Mouse (Mus musculus): ENCODE data around the gene Echs1. TPM values are rescaled to one million over a fixed set of nuclear protein-coding genes. Genes with fewer than 3 reads are reported as not detected.

Gene Echs1
- total RNA-seq, 2 experiments from 2014 or later = 290 to 325 TPM

DNA sequence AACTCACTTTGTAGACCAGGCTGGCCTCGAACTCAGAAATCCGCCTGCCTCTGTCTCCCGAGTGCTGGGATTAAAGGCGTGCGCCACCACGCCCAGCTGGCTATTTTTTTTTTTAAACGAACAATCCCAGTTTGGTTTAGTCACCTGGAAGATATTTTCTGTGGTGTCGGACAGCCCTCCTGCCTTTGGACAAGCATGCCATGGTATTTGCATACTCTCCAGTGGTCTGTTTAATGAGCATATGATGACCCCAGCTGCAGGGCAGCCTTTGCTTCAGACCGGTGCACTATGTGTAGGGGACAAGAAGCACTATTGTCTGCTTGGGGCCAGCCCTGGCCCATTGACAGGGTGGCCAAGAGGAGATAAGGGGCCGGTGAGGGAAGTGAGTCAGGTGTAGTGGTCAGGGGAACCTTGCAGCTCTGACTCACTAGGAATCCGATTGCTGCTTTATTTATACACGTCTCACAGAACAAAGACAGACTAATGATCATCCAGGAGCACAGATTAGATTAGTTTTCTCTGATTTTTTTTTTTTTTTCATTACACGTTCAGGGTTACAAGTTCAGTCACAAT lies 5.1 kb upstream of the Echs1 start:
- DNase-seq (ENCODE audit: low spot score in 2 of 2) = no peak

- no peak for DNase-seq (ENCODE audit: low spot score in 2 of 2)
These were observed 4.2 kb upstream of the Echs1 start for GRCm38 (mm10) chr7:140120484-140120883.

DNA sequence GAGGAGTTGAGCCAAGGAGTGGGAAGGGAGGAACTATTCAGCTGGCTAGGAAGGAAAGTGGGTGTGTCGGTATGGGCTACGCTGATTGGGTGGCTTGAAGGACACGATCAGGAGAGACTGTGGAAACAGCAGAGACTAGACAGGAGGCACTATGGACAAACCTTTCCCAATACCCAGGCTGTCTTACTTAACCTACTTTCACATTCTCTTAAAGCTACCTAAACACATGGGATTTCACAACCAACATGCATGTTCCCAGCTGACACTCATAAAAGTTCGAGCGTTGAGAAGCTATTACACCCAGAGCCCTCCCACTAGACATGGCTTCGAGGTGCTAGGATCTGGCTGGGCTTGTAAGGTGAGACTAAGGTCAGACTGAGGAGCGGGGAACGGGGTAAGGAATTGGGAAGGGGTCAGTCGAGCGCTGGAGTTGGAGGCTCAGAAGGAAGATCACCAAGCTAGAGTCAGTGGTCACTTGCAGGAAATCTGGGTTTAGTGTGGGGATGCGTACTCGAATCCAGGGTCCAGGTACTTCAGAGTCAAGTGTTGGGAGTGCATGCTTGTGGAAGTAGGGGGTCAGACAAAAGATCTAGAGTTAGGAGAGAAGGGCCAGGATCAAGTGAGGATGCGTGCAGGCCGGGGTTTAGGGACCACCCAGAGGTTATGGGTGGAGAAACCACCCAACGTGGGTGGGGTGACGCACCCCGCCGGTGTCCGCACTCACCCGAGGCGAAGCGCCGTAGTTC lies 520 bp downstream of the Echs1 start, which contains the start of gene Paox:
TSS of gene Paox (plus strand) at position 217 of the 746 bp plus-strand sequence.
- DNase-seq (ENCODE audit: low spot score in 2 of 2) = no peak

GRCm38 (mm10) chr7:140111943-140112342 lies 4.3 kb downstream of the Echs1 start:
- no peak for DNase-seq (ENCODE audit: low spot score in 2 of 2)

GRCm38 (mm10) chr7:140104009-140104408 lies 12.3 kb downstream of the Echs1 start:
- no peak for DNase-seq (ENCODE audit: low spot score in 2 of 2)

GRCm38 (mm10) chr7:140101993-140102860 lies 14.0 kb downstream of the Echs1 start, which contains the start of gene Fuom:
TSS of gene Fuom (minus strand) at chr7:140102441.
- DNase-seq (ENCODE audit: low spot score in 2 of 2) = peak; percentile 76 to 88

DNA sequence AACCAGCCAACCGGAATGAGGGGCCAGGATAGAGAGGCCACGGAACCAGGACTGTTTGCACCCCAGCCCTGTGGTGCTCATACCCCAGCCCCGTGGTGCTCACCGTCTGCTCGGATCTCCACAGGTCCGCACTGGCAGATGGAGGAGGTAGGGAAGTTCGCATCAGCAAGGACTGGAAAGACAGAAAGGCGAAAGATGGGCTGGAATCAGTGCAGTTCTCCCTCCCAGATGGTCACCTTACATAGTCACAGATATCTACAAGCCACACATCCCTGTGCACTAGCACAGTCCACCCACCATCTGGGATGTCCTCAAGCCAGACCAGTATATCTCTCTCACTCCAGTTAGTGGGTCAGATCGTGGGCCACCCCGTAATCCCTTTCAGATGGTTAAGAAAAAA lies 14.8 kb downstream of the Echs1 start:
- no peak for DNase-seq (ENCODE audit: low spot score in 2 of 2)

- DNase-seq (ENCODE audit: low spot score in 2 of 2) = no peak
These were observed 17.8 kb downstream of the Echs1 start for GRCm38 (mm10) chr7:140098466-140098865.

DNA sequence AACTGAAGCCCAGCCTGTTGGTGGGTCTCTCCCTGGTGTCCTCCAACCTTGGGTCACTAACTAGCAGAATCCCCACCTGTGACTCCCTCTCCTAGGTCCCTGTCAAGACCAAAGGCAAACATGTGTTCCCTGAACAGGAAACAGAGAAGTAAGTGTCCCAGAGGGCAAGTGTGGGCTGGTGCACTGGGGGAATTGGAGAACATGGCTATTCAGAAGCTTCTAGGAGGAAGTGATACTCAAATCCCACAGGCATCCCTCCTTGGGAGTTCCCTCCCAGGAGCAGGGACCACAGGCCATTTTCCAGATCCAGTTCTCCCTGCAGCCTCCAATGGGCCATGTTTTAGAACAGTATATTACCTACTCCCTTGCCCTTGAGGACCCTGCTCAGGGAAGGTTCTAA lies 20.2 kb downstream of the Echs1 start:
- DNase-seq (ENCODE audit: low spot score in 2 of 2) = no peak

- no peak for DNase-seq (ENCODE audit: low spot score in 2 of 2)
These were observed 20.7 kb downstream of the Echs1 start for GRCm38 (mm10) chr7:140095556-140095955.

- DNase-seq (ENCODE audit: low spot score in 2 of 2) = no peak
These were observed 21.3 kb downstream of the Echs1 start for GRCm38 (mm10) chr7:140094954-140095353.

GRCm38 (mm10) chr7:140092924-140093528 lies 23.2 kb downstream of the Echs1 start, which contains the start of gene Prap1:
TSS of gene Prap1 (plus strand) at chr7:140093395.
- no peak for DNase-seq (ENCODE audit: low spot score in 2 of 2)

DNA sequence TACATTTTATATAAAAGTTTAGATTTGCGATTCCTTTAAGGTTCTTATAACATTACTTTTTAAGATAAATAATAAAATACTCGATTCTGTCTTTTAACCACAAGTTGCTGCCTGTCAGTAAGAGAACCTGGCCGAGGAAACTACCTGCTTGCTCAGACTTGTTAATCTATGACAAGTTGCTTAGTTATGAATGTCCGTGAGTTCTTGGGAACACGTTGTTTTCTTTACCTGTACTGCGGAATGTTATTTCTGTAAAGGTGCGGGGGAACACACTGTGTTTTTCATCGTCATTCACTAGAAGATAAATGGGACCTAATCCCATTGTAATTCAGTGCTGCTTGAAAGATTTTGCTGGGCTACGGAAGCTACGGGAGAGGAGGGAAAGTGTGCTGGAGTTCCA lies 25.7 kb downstream of the Echs1 start:
- DNase-seq (ENCODE audit: low spot score in 2 of 2) = no peak

GRCm38 (mm10) chr7:140082242-140082678 lies 34.0 kb downstream of the Echs1 start, which contains the start of gene Caly:
TSS of gene Caly (minus strand) at chr7:140082548.
- DNase-seq (ENCODE audit: low spot score in 2 of 2) = no peak

- DNase-seq (ENCODE audit: low spot score in 2 of 2) = no peak
These were observed 34.7 kb downstream of the Echs1 start for GRCm38 (mm10) chr7:140081408-140082241.

DNA sequence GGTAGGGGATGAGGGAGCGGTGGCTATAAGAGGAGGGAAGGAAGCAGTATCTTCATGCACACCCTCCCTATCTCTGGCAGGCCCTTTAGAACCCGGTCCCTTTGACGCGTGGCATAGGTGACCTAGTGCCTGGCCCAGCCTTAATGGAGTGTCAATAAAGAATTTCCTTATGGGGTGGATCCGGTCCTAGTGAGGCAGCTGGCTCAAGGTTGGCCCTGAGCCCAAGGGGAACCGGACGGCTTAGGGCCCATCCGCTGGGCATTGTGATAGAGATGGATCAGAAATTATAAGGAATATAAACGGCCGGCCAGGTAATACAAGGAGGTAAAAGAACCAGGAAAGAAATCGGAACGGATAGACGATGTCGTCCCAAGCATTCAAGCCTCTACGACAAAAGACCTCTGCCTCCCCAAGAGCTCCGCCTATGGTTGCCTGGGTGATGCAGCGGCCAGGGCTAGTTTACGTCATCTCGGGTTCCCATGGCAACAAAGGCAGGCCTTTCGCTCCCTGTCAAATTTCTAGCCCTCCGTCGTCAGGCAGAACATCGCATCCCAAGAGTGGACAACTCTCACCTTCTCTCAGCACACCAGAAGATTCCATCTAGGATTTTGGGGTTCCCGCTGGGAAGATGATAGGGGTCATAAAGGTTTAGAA lies 35.6 kb downstream of the Echs1 start:
- peak in 1 of 2 experiments; percentile 61 for DNase-seq (ENCODE audit: low spot score in 2 of 2)

- peak in 1 of 2 experiments; percentile 41 for DNase-seq (ENCODE audit: low spot score in 2 of 2)
These were observed 37.6 kb downstream of the Echs1 start for GRCm38 (mm10) chr7:140078711-140079110.

DNA sequence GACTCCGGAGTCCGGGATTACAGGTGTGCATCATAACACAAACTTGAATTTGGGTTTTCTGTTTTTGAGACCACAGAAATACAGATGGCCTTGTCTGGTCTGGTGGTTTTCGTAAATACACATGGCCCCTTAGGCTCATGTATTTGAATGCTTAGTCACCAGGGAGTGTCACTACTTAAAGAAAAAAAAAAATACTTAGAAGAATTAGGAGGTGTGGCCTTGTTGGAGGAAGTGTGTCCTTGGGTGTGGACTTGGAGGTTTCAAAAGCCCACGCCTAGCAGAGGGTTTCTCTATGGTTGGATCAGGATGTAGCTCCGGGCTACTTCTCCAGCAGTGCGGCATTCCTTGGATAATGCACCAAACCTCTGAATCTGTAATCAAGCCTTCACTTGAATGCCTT lies 38.6 kb downstream of the Echs1 start:
- DNase-seq (ENCODE audit: low spot score in 2 of 2) = no peak

- no peak for DNase-seq (ENCODE audit: low spot score in 2 of 2)
These were observed 46.1 kb downstream of the Echs1 start for GRCm38 (mm10) chr7:140070042-140070711.
